ENCODE assay signal across 23 mouse cellular contexts in genomic region chr14:119848759-119849298, GRCm38 (mm10).
"Had no signal": no experiment of that assay in that cellular context is flagged by ENCODE, and none has a peak within 500 bp of the region (broad histone marks: within the 10 kb centered on the region; RNA-seq: fewer than 3 reads in every experiment).

No protein-coding gene starts in this region.

- H3K4me1 ChIP-seq: intestine, embryonic 15.5 days; liver, embryonic 12.5 days; liver, embryonic 15.5 days; megakaryocyte, embryonic 14.5 days; stomach, embryonic 15.5 days had no signal

- DNase-seq: kidney, adult 2 months; kidney, postnatal 25 days; left cerebral cortex, postnatal 4 days; lung, adult 18-20 months; lung, postnatal 14 days; lung, postnatal 4 days; retina, postnatal 1 day; right cerebral cortex, postnatal 25 days; spleen, adult 18-20 months; thymus, postnatal 25 days had no signal

- H3K4me2 ChIP-seq: intestine, embryonic 15.5 days; limb, embryonic 12.5 days; limb, embryonic 15.5 days; liver, embryonic 12.5 days; liver, embryonic 15.5 days; lung, embryonic 15.5 days; midbrain, embryonic 13.5 days; neural tube, embryonic 13.5 days; stomach, embryonic 15.5 days had no signal

- H3K27ac ChIP-seq: intestine, embryonic 15.5 days; limb, embryonic 12.5 days; limb, embryonic 15.5 days; liver, embryonic 12.5 days; liver, embryonic 15.5 days; lung, embryonic 15.5 days; midbrain, embryonic 10.5 days; midbrain, embryonic 13.5 days; neural tube, embryonic 13.5 days; stomach, embryonic 15.5 days had no signal

- ATAC-seq: intestine, embryonic 15.5 days; liver, embryonic 12.5 days; midbrain, embryonic 13.5 days; midbrain, embryonic 16.5 days had no signal

- H3K9ac ChIP-seq: intestine, embryonic 15.5 days; limb, embryonic 12.5 days; limb, embryonic 15.5 days; liver, embryonic 12.5 days; liver, embryonic 15.5 days; lung, embryonic 15.5 days; midbrain, embryonic 13.5 days; neural tube, embryonic 13.5 days; stomach, embryonic 15.5 days had no signal

- H3K9me3 ChIP-seq: intestine, embryonic 15.5 days; limb, embryonic 12.5 days; limb, embryonic 15.5 days; liver, embryonic 12.5 days; liver, embryonic 15.5 days; lung, embryonic 15.5 days; midbrain, embryonic 10.5 days; midbrain, embryonic 13.5 days; neural tube, embryonic 13.5 days; stomach, embryonic 15.5 days had no signal

- H3K36me3 ChIP-seq: intestine, embryonic 15.5 days; limb, embryonic 12.5 days; limb, embryonic 15.5 days; liver, embryonic 12.5 days; liver, embryonic 15.5 days; lung, embryonic 15.5 days; midbrain, embryonic 10.5 days; midbrain, embryonic 13.5 days; neural tube, embryonic 13.5 days; stomach, embryonic 15.5 days had no signal

- H3K4me3 ChIP-seq: intestine, embryonic 15.5 days; limb, embryonic 12.5 days; limb, embryonic 15.5 days; liver, embryonic 12.5 days; liver, embryonic 15.5 days; lung, embryonic 15.5 days; megakaryocyte, embryonic 14.5 days; midbrain, embryonic 10.5 days; midbrain, embryonic 13.5 days; myocyte; neural tube, embryonic 13.5 days; stomach, embryonic 15.5 days had no signal

- H3K27me3 ChIP-seq: intestine, embryonic 15.5 days; limb, embryonic 12.5 days; limb, embryonic 15.5 days; liver, embryonic 12.5 days; liver, embryonic 15.5 days; lung, embryonic 15.5 days; megakaryocyte, embryonic 14.5 days; midbrain, embryonic 13.5 days; stomach, embryonic 15.5 days had no signal
